Mouse (Mus musculus): ENCODE data around the gene Col16a1.

Gene Col16a1

GRCm38 (mm10) chr4:130045609-130046008, 2.0 kb upstream of the Col16a1 start:
- no peak for DNase-seq (ENCODE audit: low spot score)

GRCm38 (mm10) chr4:130048203-130048479, 501 bp downstream of the Col16a1 start:
- DNase-seq (ENCODE audit: low spot score), result no peak

- peak; percentile 28 for DNase-seq (ENCODE audit: low spot score)
Observed at GRCm38 (mm10) chr4:130050056-130050824, 2.6 kb downstream of the Col16a1 start.

GRCm38 (mm10) chr4:130052283-130052682, 4.6 kb downstream of the Col16a1 start:
- DNase-seq (ENCODE audit: low spot score), result no peak

- DNase-seq (ENCODE audit: low spot score), result no peak
Observed at GRCm38 (mm10) chr4:130053111-130053510, 5.5 kb downstream of the Col16a1 start.

DNA sequence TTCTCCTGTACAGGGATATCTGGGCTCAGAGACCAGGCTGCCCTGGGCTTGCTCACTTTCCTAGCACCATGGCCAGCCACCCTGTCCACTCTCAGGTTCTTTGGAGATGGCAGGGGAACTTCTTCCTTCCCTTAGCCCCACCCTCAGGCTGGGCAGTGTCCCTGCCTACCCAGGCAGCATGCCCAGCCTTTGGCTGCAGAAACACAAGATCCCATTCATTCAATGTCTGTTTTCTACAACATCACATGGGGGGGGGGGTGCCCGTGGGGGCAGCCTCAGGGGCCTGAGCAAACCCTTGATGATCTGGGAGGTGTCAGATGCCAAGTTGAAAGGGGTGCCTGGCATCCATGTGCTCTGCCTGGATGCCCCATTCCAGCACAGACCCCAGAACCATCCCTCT, 7.1 kb downstream of the Col16a1 start:
- no peak for DNase-seq (ENCODE audit: low spot score)

DNA sequence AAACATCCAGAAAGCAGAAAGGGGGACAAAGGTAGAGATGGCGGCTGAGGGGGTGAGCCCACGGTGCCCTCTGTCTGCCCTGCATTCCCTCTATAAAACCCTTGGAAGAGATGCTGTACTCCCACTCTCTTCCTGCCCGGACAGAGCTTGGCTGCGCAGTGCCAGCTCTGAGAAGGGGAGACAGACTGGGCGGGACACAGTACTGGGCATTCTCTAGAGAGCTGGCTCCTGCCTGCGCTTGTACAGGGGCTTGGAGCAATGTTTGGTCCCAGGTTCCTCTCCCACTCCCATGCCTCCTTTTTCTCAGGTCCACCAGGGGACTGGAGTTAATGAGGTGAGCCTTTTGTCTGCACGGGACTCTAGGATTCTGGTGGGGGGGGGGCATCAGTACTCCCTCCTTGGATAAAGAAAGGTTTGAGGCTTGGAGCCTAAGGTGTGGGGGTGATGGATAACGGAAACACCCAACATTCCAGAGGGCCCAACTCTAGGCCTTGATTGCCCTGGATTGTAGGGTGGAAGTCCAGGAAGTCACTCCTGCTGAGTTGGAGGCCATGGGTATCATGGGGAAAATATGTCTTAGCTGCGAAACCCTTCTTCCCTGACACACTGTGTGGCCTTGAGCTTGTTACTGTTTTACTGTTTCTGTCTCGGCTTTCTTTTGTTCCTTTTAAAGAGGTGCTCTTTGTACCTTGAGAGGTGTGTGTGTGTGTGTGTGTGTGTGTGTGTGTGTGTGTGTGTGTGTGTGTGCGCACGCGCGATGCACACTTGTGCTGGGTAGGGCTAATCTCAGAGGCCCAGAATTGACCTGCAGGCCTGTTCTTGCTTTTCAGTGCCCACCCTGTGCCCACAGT, 7.7 kb downstream of the Col16a1 start:
- DNase-seq (ENCODE audit: low spot score), result no peak

DNA sequence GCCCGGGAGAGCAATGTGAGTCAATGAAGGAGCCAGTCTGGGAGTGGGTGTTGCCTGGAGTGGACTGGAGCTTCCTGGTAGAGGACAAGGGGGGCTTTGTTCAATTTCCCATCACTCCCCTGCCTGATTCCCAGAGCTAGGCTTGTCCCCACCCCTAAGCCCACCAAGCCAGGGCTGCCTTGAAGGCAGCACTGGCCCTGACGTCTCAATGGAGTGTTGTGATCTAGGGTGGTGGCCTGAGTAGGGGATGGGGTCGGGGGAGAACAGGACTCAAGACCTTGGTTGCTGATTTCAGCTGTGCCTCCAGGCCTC, 8.3 kb downstream of the Col16a1 start:
- DNase-seq (ENCODE audit: low spot score), result no peak

GRCm38 (mm10) chr4:130056471-130056870, 8.8 kb downstream of the Col16a1 start:
- DNase-seq (ENCODE audit: low spot score), result no peak

- no peak for DNase-seq (ENCODE audit: low spot score)
Observed at GRCm38 (mm10) chr4:130060937-130061336, 13.3 kb downstream of the Col16a1 start.

DNA sequence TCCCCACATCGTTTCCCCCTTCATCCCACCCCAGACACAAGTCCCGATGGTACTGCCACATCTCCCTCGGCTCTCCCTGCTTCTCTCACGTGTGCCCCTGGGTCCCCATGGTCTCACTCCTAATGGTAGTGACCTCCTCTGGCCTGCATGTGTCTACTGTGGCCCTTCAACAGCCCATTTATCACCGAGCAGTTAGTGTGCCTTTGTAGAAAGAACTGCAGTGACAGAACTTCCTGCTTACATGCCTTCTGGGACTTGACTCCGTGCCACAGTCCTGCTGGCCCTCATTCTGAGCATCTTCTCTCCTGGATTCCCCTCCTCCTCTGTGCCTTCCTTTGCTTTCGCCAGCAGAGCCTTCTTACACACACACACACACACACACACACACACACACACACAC, 15.6 kb downstream of the Col16a1 start:
- DNase-seq (ENCODE audit: low spot score), result no peak

DNA sequence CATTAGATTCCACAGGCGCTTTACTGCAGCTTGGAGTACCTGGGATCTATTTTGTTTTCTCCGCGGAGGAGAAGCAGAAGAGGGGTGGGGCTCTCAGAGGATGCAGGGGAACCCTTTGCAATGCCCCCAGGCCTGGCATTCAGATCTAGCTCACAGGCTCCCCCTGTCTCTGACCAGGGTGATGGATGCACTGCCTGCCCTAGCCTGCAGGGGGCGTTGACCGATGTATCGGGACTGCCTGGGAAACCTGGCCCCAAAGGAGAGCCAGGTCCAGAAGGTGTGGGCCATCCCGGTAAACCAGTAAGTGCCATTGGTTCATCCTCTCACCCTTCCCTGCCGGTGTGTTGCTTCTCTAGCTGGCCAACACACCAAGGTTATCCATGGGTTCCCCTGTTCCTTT, 19.2 kb downstream of the Col16a1 start:
- DNase-seq (ENCODE audit: low spot score), result no peak

DNA sequence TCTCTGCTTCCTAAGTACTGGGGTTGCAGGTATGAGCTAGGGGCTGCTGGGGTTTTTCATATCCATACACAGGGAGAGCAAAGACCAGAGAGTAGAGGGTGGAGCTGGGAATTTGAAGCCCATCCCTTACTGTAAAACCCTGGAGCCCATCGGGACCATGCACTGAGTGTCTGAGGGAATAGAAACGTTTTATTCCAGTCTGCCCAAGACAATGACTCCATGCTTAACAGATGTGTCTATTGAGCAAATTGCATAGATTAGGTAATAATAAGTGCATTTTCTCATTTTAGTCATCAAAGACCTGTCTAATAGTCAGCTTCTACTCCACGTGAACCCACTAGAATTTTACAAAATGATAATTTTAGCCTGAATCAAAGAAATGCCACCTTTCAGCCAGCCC, 22.9 kb downstream of the Col16a1 start:
- DNase-seq (ENCODE audit: low spot score), result no peak

GRCm38 (mm10) chr4:130071758-130072157, 24.1 kb downstream of the Col16a1 start:
- DNase-seq (ENCODE audit: low spot score), result no peak

GRCm38 (mm10) chr4:130073367-130073766, 25.7 kb downstream of the Col16a1 start:
- no peak for DNase-seq (ENCODE audit: low spot score)

DNA sequence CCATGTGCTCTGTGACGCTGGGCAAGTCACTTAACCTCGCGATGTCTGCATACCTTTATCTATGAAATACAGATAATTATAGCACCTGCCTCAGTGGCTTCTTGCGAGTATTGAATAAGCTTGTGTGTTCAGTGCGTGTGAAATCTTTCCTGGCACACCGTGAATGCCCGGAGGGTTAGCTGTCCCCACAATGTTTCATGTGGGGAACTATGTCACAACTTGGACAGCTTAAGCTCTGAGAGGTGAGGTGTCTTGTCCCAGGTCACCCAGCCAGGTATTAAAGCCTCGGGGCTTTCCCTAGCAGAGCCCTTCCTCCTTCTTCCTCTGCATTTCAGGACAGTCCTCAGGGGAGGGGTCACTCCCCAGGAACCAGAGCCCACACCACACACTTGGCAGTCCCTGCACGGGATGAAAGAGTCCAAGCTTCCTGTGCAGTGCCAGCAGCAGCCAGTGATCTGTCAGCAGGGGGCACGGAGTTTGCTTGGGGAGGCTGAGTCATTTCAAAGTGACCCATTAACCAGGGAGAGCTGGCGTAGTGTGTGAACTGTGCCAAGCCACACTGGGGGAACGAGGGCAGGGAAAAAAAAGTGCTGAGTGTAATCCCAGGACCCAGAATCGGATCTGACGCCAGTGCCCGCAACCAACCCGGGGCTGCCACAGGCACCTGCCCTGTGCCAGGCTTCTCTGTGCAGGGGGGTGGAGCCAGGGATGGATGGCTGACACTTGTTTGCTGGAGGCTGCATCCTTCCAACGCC, 27.3 kb downstream of the Col16a1 start:
- DNase-seq (ENCODE audit: low spot score), result no peak

DNA sequence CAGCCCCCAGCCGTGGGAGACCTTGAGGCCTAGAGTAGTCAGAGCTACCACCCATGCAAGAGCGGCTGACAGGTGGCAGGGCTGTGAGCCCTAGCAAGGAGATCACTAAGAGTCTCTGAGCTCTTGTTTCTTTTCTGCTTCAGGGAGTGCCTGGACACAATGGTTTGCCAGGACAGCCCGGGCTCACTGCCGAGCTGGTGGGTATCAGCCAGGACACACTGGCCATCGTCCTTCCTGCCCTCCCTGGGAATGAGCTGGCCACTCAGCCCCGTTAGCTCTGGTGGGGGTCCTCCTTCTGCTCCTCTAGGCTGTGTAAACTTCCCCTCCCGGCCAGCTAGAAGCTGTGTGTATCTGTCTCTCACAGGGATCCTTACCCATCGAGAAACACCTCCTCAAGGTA, 29.2 kb downstream of the Col16a1 start:
- DNase-seq (ENCODE audit: low spot score), result no peak

DNA sequence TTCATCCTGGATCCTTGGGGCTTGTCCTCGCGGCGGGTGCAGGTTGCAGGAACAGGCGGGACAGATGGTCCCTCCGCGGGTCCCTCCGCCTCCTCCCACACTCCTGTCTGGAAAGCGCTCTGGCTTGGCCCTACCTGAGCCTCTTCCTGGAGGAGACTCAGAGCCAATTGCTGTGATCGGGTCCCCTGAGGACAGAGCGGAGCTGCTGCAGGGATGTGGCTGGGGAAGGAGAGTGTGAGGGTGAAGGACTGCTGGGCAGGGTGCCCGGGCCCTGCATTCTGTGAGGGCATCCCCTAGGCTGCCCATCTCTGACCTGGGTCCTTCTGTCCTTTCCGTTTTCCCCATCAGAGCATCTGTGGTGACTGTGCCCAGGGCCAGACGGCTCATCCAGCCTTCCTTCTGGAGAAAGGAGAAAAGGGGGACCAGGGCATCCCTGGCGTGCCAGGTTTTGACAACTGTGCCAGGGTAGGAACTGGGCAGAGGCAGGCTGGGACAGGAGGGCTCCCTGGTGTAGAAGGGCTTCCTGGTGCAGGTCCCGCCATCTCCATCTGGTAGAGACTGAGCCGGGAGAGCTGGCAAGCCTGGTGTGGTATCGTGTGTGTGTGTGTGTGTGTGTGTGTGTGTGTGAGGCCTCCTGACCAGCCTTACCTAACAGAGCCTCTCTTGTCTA, 31.3 kb downstream of the Col16a1 start:
- no peak for DNase-seq (ENCODE audit: low spot score)

DNA sequence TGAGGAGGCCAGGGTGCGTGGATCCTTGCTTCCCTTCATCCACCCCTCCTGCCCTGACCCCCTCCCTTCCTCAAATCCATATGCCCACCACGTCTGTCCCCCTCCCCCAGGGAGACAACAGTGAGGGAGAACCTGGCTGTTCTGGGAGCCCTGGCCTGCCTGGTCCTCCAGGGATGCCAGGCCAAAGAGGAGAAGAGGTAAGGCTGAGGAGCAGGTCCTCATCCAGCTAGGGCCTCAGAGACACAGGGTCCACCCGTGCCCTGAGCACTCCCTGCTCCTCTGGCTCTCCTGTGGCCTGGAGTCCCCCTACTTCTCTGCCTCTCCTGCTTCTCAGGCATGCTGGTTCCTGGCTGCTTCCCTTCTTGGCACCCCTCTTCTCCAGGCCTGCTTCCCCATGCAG, 31.9 kb downstream of the Col16a1 start:
- DNase-seq (ENCODE audit: low spot score), result no peak

DNA sequence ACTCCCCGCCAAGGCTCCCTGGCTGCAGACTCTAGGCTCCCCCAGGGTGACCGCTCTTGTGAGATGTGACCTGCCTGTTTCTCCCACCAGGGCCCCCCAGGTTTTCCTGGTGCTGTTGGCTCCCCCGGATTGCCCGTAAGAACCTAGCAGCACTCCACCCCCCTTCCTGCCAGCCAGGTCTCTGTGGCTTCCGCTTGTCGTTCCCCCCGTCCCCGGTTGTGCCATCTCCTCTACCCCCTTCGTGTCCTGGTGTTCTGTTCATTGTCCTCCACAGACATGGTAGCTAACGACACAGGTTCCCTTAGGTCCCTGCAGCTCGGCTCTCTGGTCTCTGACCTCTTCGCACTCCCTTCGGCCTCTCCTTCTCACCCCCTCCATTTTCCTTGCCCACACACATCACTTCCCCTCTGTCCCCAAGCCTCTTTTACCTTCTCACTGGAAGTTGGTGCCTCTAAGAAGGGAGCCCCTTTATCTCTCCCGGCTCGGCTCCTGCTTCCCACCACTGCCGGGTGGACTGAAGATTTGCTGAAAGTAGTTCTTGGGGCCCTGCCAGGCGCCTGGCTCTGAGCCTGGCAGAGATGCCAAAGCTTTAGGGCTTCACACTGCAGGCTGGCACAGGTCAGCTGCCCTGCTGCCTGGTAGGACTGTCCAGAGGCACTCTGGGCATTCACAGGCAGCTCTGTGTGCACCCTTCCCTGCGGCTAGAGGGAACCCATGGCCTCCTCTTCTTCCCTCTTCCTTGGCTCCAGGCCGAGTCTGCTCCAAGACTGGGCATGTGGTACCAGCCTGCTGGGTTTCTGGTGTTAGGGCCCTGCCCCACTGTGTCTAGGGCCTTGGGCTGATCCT, 33.9 kb downstream of the Col16a1 start:
- DNase-seq (ENCODE audit: low spot score), result no peak

DNA sequence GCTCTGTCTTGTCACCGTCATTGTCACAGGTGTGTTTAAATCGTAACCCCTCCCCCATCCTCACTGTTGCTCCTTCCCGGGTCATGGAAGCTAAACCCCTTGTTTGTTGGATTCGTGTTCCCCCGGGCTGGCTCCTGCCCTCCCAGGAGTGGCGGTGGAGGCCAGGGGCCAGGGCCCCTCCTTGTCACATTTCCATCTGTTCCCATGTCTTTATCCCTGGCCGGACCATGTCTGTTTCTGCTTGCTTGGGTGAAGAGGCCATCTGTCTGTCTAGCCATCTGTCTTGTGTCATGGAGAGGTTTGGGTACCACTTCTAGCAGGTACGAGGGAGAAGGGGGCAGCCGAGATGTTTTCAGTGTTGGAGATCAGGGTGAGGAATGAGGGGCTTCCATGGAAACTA, 34.6 kb downstream of the Col16a1 start:
- no peak for DNase-seq (ENCODE audit: low spot score)
